Mouse (Mus musculus): ENCODE data around the gene Cdc42ep4.

Cdc42ep4 gene

DNA sequence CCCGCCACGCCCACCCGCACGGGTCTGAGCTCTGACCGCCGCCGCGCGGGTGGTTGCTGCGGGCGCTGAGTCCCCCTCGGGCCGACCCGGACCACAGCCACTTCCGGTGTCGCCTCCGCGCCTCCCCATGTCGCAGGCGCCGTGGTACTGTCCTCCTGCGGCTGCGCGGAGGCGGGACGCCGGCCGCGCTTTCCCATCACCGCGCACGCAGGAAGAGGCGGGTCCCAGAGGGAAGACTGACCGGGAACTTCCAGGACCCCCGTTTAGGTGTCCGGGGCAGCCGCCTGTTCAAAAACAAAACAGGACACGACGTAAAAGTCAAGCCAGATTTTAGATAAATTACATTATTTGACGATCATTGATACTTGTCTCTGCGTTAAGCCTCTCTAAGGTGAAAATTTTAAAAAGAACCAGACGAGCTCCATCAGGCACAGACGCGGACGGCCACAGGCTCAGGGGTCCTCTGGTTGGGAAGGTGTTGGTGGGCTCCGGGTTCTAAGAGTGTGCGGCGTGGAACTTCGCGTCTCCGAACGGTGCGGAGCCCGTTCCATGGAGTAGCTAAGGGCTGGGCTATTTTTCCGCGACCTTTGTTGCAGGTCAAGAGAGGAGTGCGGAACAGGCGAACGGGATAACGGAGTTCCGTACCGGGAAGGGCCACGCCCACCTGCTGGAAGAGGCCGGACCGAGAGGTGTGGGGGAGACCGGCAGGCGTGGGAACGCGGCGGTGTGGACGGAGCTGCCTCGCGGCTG lies 67.5 kb downstream of the Cdc42ep4 start, which contains the start of the genes Fam104a and D11Wsu47e:
TSS of gene Fam104a (minus strand) at position 199 of the 750 bp plus-strand sequence.
TSS of gene D11Wsu47e (plus strand) at position 456 of the 750 bp plus-strand sequence.
- peak; percentile 92 for ATAC-seq (ENCODE audit: low TSS enrichment)

- peak; percentile 56 for ATAC-seq (ENCODE audit: low TSS enrichment)
Measured at GRCm38 (mm10) chr11:113683627-113683956, 68.1 kb downstream of the Cdc42ep4 start.

DNA sequence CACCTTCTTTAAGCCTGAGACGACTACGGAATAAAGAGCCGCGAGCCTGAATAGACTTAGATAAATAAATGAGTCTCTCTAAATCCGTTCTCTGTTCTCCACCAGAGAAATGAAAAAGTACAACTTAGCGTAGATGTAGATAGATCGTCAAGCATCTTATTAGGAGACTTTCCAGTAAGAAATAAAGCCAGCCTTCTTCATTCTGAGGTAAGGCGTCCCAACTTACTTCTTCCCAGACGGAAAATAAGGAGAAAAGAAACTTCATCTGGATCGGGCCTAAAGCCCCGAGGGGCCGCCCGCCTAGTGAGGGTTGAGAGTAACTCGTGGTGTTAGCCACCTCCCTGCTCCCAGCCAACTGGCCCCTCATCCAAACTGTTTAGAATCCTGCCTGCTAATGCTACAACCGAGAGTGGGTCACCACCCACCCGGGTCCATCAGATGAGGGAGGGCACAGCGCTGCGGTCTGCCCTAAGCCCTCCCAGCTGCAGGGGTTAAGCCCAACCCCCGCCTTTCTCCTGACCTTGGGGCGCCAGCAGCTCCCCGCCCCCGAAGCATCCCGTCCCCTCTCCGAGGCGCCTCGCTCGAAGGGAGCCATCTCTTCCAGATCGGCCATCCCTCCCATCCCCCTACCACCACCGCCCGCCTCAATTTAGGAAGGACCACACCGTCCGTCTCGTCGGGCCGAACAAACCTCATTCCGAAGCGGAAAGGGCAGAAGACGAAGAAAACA lies 68.6 kb downstream of the Cdc42ep4 start:
- ATAC-seq (ENCODE audit: low TSS enrichment), result peak; percentile 11; the same call in 1 of the 2 replicates

- ATAC-seq (ENCODE audit: low TSS enrichment), result no peak
Measured at GRCm38 (mm10) chr11:113681979-113682378, 69.7 kb downstream of the Cdc42ep4 start.

- no peak for ATAC-seq (ENCODE audit: low TSS enrichment)
Measured at GRCm38 (mm10) chr11:113680954-113681353, 70.7 kb downstream of the Cdc42ep4 start.

- peak; percentile 68 for ATAC-seq (ENCODE audit: low TSS enrichment)
Measured at GRCm38 (mm10) chr11:113678373-113678772, 73.3 kb downstream of the Cdc42ep4 start.

GRCm38 (mm10) chr11:113677378-113677777 lies 74.3 kb downstream of the Cdc42ep4 start:
- no peak for ATAC-seq (ENCODE audit: low TSS enrichment)
